Mouse (Mus musculus) heart, adult 18-20 months (tissue): ENCODE results near the gene Zfp106. TPM values are rescaled to one million over a fixed set of nuclear protein-coding genes. Genes with fewer than 3 reads are reported as not detected.

Experiments used
- DNase-seq, 2 experiments: peaks; one replicate each; pipeline ENCODE4 v3.0.0; 2021 to 2022; ENCODE audit warnings: mixed read lengths in 1 of 2
- total RNA-seq, 2 experiments: library from RNA; stranded (reverse); gene quantifications; 2 replicates each; pipeline ENCODE4 v1.2.3; 2021

Gene Zfp106
- total RNA-seq, 2 experiments from 2014 or later = 496 TPM

- DNase-seq = no peak
Observed at GRCm38 (mm10) chr2:120476277-120477087, 87.2 kb downstream of the Zfp106 start.

GRCm38 (mm10) chr2:120470856-120471255 lies 92.8 kb downstream of the Zfp106 start:
- no peak for DNase-seq

DNA sequence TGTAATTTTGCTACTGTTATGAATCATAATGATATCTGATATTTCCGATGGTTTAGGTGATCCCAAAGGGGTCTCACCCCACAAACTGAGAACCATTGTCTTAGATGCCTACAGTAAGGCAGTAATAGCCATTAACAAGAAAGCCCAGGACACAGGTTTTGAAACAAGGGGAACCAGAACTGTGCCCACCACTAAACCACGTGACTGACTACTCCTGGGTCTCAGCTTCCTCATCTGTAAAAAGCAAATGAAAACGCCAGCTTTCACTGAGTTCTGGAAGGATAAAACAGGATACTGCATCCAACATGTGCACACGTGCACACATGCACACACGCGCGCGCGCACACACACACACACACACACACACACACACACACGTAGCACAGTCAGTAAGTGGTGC lies 93.9 kb downstream of the Zfp106 start:
- DNase-seq = no peak

- no peak for DNase-seq
Observed at GRCm38 (mm10) chr2:120469220-120469619, 94.4 kb downstream of the Zfp106 start.

DNA sequence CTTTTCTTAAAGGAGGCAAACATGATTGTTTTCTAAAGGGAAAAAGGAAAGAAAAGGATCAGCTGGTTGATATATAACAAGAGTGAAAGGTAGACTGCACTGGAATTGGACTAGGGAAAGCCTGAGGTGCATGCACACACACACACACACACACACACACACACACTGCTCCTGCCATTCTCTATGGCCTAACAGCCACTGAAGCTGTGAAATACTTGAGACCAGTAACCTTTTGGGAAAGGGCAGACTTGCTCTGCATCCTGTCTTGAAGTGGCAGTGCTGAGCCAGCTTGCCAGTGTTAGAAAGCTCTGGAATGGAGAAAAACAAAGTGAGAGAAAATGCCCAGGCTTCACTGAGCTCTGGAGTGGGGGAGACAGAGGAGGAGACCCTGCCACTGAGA lies 95.6 kb downstream of the Zfp106 start:
- no peak for DNase-seq

- no peak for DNase-seq
Observed at GRCm38 (mm10) chr2:120465397-120465785, 98.3 kb downstream of the Zfp106 start.

DNA sequence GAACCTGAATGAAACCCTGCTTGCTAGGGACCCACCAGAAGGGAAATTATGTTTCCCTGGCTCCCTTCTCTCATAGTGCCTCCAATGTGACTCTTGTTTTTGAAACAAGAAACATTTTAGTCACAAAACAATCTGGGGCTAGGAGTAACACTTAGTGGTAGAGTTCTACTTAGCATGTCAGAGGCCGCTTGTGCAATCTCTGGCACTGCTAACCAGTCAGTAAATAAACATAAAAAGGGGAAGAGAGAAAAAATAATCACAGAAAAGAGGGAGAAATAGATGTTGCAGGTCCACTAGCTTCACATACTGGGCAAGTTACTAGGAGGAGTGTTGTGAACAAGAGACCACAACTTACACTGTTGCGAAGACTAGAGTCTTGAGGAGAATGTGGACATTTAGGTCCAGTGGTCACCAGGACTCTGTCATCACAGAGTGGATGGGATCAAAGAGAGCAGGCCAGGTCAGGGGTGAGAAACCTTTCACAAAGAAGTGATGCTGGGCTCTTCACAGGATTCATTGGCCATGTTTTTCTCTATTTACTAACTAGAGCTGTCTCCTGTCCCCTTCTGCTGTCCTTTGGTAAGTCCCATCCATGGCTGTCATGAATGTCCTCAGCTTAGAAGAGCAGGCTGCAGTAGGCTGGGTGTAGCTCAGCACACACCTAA lies 98.8 kb downstream of the Zfp106 start:
- DNase-seq = peak; percentile 13 to 28

DNA sequence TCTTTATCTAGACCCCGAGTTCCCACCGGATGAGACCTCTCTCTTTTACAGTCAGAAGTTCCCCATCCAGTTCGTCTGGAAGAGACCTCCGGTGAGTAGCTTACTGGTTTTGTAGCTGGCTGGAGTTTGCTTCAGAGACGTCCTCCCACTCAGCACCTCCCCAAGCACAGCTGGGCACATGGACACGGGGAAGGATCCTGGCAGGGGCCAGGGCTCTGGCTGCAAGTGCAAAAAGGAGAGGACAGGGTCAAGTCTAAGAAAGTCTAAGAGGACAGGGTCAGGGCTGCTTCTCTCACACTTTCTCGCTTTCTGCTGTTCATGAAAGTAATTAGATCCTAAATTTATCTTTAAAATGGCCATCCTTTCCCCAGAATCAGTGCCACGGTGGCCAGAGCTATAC lies 99.6 kb downstream of the Zfp106 start:
- peak; percentile 15 to 18 for DNase-seq

DNA sequence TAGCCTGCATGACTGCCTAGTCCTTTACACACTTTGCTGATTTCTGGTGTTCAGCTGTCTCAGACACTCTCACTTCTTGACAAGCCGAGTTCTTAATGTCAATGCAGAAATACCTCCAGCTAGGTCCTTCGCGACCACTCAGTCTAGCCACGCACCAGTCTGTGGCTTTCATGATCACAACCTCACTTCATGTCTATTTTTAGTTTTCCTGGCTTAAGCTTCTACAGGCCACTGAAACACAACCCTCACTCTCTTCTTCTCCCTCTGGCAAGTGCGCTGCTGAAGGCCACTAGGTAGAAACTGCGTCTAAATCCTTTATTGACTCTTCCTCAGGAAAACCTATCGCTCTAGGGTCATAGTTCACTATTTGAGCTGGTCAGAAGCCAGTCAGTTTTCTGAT lies 100.3 kb downstream of the Zfp106 start:
- DNase-seq = peak; percentile 7 to 19

DNA sequence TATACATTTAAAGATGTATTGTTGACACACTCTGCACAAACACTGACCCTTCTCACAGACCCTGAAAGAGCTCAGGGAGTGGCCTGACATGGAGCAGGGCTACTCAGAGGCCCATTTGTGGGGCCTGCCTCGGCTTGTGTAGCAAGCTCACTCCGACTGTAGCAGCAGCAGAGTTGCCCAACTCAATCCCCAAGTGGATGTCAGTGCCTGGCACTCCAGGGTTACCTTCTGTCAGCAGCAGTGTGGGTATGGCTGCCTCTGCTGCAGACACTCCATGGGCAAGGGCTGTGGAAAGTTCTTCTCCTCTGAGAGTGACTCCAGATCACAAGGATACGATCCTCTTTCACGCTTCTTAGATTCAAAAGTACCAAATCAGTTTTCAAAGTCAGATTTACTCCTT lies 103.4 kb downstream of the Zfp106 start:
- DNase-seq = no peak

Other genes starting within 250 kb of the Zfp106 start
- under 1 TPM in 1 of 2 experiments, not detected in 1; 0.10 TPM for gene Pla2g4f, start 249.7 kb downstream of the Zfp106 start, total RNA-seq
- 10 to 100 TPM; 34.4 to 35.4 TPM for gene Vps39, start 210.7 kb downstream of the Zfp106 start, total RNA-seq
- gene Ganc, start 159.9 kb downstream of the Zfp106 start, total RNA-seq = 10 to 100 TPM; 26.0 to 27.1 TPM
- gene Tmem87a, start 159.7 kb downstream of the Zfp106 start, total RNA-seq = 10 to 100 TPM; 16.2 to 17.3 TPM
- gene Capn3, start 107.8 kb downstream of the Zfp106 start, total RNA-seq = 1 to 10 TPM; 2.8 to 2.9 TPM
- 10 to 100 TPM; 59.0 to 59.7 TPM for gene Snap23, start 3.8 kb upstream of the Zfp106 start, total RNA-seq
- gene Haus2, start 45.5 kb upstream of the Zfp106 start, total RNA-seq = 10 to 100 TPM in 1 of 2 experiments, 1 to 10 TPM in 1; 9.9 to 11.5 TPM
- 10 to 100 TPM; 16.9 to 17.1 TPM for gene Lrrc57, start 45.7 kb upstream of the Zfp106 start, total RNA-seq
- gene Stard9, start 65.3 kb upstream of the Zfp106 start, total RNA-seq = 1 to 10 TPM; 4.3 to 5.8 TPM